Mouse (Mus musculus): ENCODE measurements at regions not wholly inside any gene's neighbourhood (a gene's known extent, or its start where the extent isn't known, plus 50 kb on each side); places are given as distances from the start of the nearest gene placed in this dataset.
A peak's percentile ranks its signal among the peaks of the same experiment; 100 is the strongest.

DNA sequence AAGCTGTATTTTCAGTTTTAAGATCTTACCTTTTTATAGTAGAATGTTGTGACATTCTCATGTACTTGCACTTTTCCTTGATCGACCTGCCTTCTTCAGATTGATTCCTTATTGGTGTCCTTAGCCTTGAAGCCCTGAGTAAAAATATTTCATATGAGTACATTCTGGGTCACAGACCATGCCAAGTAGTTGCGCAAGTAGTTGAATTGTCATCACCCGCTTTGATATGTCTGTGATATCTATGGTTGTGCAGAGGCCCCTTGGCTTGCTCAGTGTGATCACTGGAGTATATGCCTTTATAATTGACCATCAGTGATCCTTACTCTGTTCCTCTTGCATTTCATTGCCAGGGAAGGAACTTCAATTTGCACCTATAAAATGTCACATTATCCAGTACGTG is 131.1 kb upstream of the Reg3g start:
- DNase-seq (ENCODE audit: low spot score): no peak

DNA sequence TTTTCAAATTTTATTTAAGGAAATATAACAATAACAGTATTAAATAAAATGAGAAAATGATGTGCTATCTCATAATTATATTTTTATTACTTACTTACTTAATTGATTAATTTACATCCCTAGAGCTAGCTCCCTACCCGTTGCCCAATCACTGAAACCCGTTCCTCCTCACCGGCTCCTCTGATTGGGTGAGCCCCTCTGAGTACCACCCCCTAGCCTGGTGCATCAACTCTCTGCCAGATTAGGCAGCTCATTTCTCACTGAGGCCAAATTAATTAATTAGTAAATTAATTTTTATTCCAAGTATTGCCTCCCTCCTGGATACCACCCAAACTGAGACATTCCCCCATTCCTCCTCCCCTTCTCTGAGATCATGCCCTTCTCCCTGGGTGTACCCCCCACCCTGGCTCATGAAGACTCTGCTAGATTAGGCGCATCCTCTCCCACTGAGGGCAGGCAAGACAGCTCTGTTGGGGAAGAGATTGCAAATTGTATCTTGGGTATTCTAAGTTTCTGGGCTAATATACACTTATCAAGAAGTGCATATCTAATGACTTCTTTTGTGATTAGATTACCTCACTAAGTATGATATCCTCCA is 101.4 kb upstream of the Reg3g start:
- DNase-seq (ENCODE audit: low spot score): no peak

DNA sequence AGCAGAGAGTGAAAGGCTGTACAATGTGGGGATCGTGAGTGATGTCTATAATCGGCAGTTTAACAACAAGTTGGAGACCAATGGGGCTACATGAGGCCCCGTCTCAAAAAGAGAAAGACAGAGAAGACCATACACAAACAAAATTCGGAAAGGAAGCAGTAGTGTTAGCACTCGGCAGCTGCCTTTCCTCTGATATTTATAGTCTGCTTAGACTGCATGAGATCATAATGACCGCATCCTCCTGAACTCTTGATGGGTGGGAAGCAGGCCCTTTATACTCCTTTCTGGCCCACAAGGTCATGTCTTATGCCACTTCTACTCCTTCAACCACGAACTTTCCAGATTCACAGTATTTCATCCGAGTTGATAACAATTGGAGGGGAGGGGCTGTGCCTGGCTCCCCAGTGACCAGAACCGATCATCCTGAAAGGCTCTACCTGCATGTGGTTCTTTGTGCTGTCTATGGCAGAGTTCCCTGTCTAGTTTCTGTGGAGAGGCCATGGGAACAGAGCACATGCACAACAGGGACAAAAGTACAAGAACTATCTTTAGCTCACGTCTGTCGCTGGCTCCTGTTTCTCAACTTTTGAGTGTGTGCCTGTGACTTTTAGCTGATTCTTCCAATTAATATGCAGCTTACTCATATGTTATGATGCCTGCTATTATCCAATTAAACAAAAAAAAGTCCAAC is 84.5 kb upstream of the Reg3g start:
- DNase-seq (ENCODE audit: low spot score): peak; percentile 10

DNA sequence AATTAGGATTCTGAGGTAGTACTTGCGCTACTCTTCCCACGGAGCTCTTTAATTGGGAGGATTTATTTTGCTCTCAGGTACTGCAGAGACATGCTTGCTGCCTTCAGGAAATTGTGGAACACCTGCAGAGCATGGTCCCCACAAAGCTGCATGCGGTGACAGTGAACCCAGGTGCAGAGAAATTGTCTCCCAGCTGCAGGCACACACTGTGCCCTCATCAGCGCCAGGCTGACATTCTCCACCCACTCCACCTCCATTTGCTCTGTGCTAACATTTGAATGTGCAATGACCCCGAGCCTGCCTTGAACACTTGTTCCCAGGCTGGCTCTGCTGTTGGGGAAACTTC is 83.7 kb upstream of the Reg3g start:
- DNase-seq (ENCODE audit: low spot score): peak; percentile 10

DNA sequence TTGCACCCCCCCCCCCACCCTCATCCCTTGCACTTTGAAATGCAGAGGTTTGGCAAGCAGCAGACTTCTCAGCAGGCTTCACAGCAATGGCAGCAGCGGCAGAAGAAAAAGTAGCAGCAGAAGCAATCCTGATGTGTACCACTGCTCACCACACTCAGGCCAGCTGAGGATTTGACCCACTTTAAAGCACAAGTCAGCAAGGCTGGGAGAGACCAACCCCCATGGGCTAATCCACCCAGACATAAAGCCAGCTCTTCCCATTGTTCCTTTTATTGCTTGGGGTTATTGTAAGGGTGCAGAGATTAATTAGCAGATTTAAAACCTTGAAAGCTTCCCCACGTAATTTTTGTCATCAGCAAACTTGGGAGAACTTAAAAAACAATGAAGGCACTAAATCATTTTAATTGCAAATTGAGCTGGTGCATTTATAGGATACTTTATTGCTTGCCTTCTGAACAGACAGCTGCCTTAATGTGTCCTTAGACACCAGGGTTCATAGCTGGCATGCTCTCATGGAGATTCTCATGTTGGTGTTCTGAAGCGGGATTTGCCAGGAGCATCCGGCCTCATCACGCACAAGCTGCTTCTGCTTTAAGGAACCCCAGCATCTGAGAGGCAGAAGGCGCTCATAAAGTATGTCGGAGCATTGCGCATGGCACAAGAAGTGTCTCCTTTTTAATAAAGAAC is 83.1 kb upstream of the Reg3g start:
- DNase-seq (ENCODE audit: low spot score): peak; percentile 34

DNA sequence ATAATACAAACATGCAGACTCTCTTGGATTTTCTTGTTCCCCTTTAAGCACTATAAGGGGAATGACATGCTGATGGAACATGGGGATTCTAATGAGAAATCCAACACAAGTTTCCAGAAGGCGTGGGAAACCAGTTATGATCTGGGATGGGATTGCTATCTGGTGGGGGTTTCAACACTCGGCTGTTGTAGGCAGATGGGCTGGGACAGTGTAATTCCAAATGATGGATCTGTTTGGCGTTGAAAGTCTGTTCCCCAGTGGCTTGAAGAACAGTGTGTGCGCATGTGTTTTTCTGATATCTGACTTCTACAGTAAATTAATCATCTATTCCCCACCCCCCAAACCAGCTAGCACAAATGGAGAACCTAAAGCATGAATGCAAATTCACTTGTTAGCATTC is 79.8 kb upstream of the Reg3g start:
- DNase-seq (ENCODE audit: low spot score): no peak

DNA sequence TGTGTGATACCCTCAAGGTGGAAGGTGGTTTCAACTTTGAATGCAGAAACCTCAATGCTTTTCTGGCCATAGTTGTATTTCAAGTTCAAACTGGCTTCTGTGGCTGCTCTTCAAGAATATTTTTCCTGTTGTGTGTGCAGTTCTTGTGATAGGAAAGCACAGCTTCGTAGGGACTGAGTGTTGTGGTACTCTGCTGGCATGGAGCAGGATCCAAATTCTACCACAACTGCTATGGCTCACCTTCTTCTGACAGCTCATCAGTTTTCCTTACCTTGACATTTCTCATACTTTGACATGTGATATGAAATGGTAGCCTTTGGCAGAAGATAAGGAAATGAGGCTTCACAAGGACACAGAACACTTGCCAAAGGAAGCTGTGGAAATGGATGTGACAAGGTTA is 79.0 kb upstream of the Reg3g start:
- no peak for DNase-seq (ENCODE audit: low spot score)

DNA sequence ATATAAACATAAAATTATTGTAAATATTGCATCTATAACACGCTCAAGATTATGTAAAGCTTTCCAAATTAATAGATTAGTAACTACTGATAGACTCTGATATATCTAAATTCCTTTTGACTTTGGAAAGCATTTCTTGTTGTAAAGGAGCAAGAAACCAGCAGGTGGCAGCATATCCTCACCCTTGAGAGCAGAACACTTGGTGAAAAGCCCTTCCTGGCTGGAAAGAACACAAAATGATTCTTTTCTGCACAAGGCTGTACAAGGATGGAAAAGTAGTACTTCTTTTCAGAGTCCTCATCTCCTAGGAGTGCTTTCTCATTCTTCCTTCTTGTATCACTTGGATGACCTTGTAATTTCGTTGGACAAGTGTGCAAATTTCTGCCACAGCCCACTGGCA is 75.6 kb upstream of the Reg3g start:
- peak; percentile 87 for DNase-seq (ENCODE audit: low spot score)

DNA sequence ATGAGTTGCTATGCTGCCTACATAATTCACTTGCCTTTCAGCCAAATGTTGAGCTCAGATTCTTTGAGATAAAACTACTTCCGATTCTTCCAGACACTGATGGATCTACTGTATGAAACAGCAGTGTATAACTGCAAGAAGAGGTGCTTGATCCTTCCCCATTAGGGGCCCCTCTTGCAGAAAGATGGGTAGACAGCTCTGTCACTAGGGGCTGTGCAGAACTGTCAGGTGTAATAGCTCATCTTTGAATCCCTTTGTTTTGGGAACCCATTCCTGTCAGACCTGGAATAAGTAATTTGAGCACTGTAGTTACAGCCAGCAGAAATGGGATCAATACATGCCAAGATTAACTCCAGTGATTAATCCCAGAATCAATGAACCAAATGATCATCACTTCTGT is 68.8 kb upstream of the Reg3g start:
- no peak for DNase-seq (ENCODE audit: low spot score)

DNA sequence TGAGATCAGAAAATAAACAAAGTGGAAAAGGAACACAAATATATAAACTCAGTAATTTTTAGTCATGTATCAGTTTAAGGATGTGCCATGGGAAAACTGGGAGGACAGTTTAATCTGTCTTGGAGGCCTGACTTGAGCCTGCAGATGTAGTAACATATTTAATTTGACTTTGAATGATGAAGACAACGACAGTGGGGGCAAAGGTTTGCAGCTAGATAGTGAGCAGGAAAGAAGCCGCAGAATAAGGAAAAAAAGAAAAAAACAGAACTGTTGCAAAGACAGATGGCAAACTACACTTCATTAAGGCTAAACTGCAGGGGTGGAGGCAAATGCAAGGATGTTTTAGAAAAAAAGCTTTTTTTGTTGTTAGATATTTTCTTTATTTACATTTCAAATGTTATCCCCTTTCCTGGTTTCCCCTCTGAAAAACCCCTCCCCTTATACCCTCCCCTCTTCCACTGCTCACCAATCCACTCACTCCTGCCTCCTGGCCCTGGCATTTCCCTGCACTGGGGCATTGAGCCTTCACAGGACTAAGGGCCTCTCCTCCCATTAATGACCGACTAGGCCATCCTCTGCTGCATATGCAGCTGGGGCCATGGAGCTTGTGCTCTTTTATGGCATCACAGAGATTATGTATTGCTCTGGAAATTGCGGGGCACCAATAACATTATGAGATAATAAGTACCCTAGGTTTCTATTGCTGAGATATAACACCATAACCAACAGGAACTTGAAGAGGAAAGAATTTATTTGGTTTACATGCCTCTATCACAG is 58.5 kb upstream of the Reg3g start:
- DNase-seq (ENCODE audit: low spot score): no peak
